Mouse (Mus musculus) midbrain, embryonic 14.5 days (tissue): ENCODE data around the gene Kidins220. TPM values are rescaled to one million over a fixed set of nuclear protein-coding genes. Genes with fewer than 3 reads are reported as not detected.

ENCODE experiments used
- polyA plus RNA-seq: library from polyadenylated mRNA; unstranded; fragments of >200 nt; fragmentation: Nextera tagmentation; extraction: Ambion mirVana; gene quantifications from 2 replicates; pipeline ENCODE4 v1.2.1, GENCODE M21; 2014

Gene Kidins220
- polyA plus RNA-seq, 1 experiment from 2014 or later: 188 TPM

Other genes starting within 250 kb of the Kidins220 start
- gene Mboat2, start 144.0 kb upstream of the Kidins220 start, polyA plus RNA-seq: 62.3 and 91.0 TPM in 2 replicates
- 257 and 299 TPM in 2 replicates for gene Id2, start 122.2 kb downstream of the Kidins220 start, polyA plus RNA-seq